Mouse (Mus musculus): ENCODE measurements around the gene Smad6. TPM values are rescaled to one million over a fixed set of nuclear protein-coding genes. Genes with fewer than 3 reads are reported as not detected.

The Smad6 gene
- polyA plus RNA-seq, 1 experiment from 2014 or later, result 2.0 TPM

GRCm38 (mm10) chr9:63915976-63916375, 105.9 kb downstream of the Smad6 start:
- H3K4me1 ChIP-seq (ENCODE audit: control insufficient read depth, insufficient read depth, low read length), result no peaks in the 10 kb centered on the region
- no peaks in the 10 kb centered on the region for H3K36me3 ChIP-seq (ENCODE audit: control insufficient read depth, insufficient read depth, low read length)
- H3K4me2 ChIP-seq (ENCODE audit: low read length), result no peak overlapping the region
- 65% methylated on average over 5 of the region's 5 CpGs for WGBS
- H3K27ac ChIP-seq (replicated peaks; ENCODE audit: low read depth, low read length), result no peak overlapping the region
- no peak overlapping the region for H3K9ac ChIP-seq (replicated peaks; ENCODE audit: low read length)
- DNase-seq (peak; percentile 36), ATAC-seq (ENCODE audit: low FRiP score, low TSS enrichment) (no peak)
- H3K9me3 ChIP-seq (ENCODE audit: control insufficient read depth, low read length), result no peaks in the 10 kb centered on the region
- H3K4me3 ChIP-seq (replicated peaks; ENCODE audit: low read depth, low read length), result no peak overlapping the region
- H3K27me3 ChIP-seq (ENCODE audit: control insufficient read depth, insufficient read depth, low read length), result no peaks in the 10 kb centered on the region

GRCm38 (mm10) chr9:63914944-63915343, 106.9 kb downstream of the Smad6 start:
- no peak overlapping the region for H3K4me2 ChIP-seq (ENCODE audit: low read length)
- no peak for DNase-seq
- H3K4me3 ChIP-seq (replicated peaks; ENCODE audit: low read depth, low read length), result no peak overlapping the region
- no peak overlapping the region for H3K27ac ChIP-seq (replicated peaks; ENCODE audit: low read depth, low read length)
- no peaks in the 10 kb centered on the region for H3K36me3 ChIP-seq (ENCODE audit: control insufficient read depth, insufficient read depth, low read length)
- no peaks in the 10 kb centered on the region for H3K9me3 ChIP-seq (ENCODE audit: control insufficient read depth, low read length)
- no peaks in the 10 kb centered on the region for H3K4me1 ChIP-seq (ENCODE audit: control insufficient read depth, insufficient read depth, low read length)
- no peak overlapping the region for H3K9ac ChIP-seq (replicated peaks; ENCODE audit: low read length)
- no peaks in the 10 kb centered on the region for H3K27me3 ChIP-seq (ENCODE audit: control insufficient read depth, insufficient read depth, low read length)
- ATAC-seq (ENCODE audit: low FRiP score, low TSS enrichment), result no peak
- WGBS, result 91% methylated on average over 5 of the region's 5 CpGs

GRCm38 (mm10) chr9:63912051-63912450, 109.8 kb downstream of the Smad6 start:
- 44% methylated on average over 9 of the region's 9 CpGs for WGBS
- Histone ChIP-seq H3K9me3 (ENCODE audit: control insufficient read depth, low read length) (no peaks in the 10 kb centered on the region), H3K27me3 (ENCODE audit: control insufficient read depth, insufficient read depth, low read length) (no peaks in the 10 kb centered on the region), H3K4me1 (ENCODE audit: control insufficient read depth, insufficient read depth, low read length) (no peaks in the 10 kb centered on the region), H3K36me3 (ENCODE audit: control insufficient read depth, insufficient read depth, low read length) (no peaks in the 10 kb centered on the region), H3K4me3 (replicated peaks; ENCODE audit: low read depth, low read length) (no peak overlapping the region), H3K4me2 (ENCODE audit: low read length) (no peak overlapping the region), H3K27ac (replicated peaks; ENCODE audit: low read depth, low read length) (no peak overlapping the region), H3K9ac (replicated peaks; ENCODE audit: low read length) (no peak overlapping the region)
- ATAC-seq (ENCODE audit: low FRiP score, low TSS enrichment) (no peak), DNase-seq (peak; percentile 73)

- DNase-seq (peak; percentile 81), ATAC-seq (ENCODE audit: low FRiP score, low TSS enrichment) (no peak)
- no peak overlapping the region for H3K4me2 ChIP-seq (ENCODE audit: low read length)
- no peaks in the 10 kb centered on the region for H3K4me1 ChIP-seq (ENCODE audit: control insufficient read depth, insufficient read depth, low read length)
- no peak overlapping the region for H3K9ac ChIP-seq (replicated peaks; ENCODE audit: low read length)
- H3K27ac ChIP-seq (replicated peaks; ENCODE audit: low read depth, low read length), result no peak overlapping the region
- 15% methylated on average over 5 of the region's 5 CpGs for WGBS
- H3K27me3 ChIP-seq (ENCODE audit: control insufficient read depth, insufficient read depth, low read length), result no peaks in the 10 kb centered on the region
- H3K36me3 ChIP-seq (ENCODE audit: control insufficient read depth, insufficient read depth, low read length), result no peaks in the 10 kb centered on the region
- no peaks in the 10 kb centered on the region for H3K9me3 ChIP-seq (ENCODE audit: control insufficient read depth, low read length)
- no peak overlapping the region for H3K4me3 ChIP-seq (replicated peaks; ENCODE audit: low read depth, low read length)
Measured at GRCm38 (mm10) chr9:63909618-63910017, 112.2 kb downstream of the Smad6 start.

- Histone ChIP-seq H3K4me2 (ENCODE audit: low read length) (no peak overlapping the region), H3K4me3 (replicated peaks; ENCODE audit: low read depth, low read length) (no peak overlapping the region), H3K9me3 (ENCODE audit: control insufficient read depth, low read length) (no peaks in the 10 kb centered on the region), H3K27me3 (ENCODE audit: control insufficient read depth, insufficient read depth, low read length) (no peaks in the 10 kb centered on the region), H3K4me1 (ENCODE audit: control insufficient read depth, insufficient read depth, low read length) (no peaks in the 10 kb centered on the region), H3K9ac (replicated peaks; ENCODE audit: low read length) (no peak overlapping the region), H3K27ac (replicated peaks; ENCODE audit: low read depth, low read length) (no peak overlapping the region), H3K36me3 (ENCODE audit: control insufficient read depth, insufficient read depth, low read length) (no peaks in the 10 kb centered on the region)
- ATAC-seq (ENCODE audit: low FRiP score, low TSS enrichment) (no peak), DNase-seq (no peak)
- 84% methylated on average over 2 of the region's 2 CpGs for WGBS
Measured at GRCm38 (mm10) chr9:63904543-63904942, 117.3 kb downstream of the Smad6 start.

Other genes starting within 250 kb of the Smad6 start
- not detected in 2 replicates for gene Lctl, start 95.1 kb upstream of the Smad6 start, polyA plus RNA-seq (2014; fragmentation: Nextera tagmentation; extraction: Ambion mirVana)
- 2.3 and 6.8 TPM in 2 replicates for gene Zwilch, start 151.0 kb upstream of the Smad6 start, polyA plus RNA-seq (2014; fragmentation: Nextera tagmentation; extraction: Ambion mirVana)
- gene Rpl4, start 151.3 kb upstream of the Smad6 start, polyA plus RNA-seq (2014; fragmentation: Nextera tagmentation; extraction: Ambion mirVana), result 640 and 695 TPM in 2 replicates
- gene Snapc5, start 157.2 kb upstream of the Smad6 start, polyA plus RNA-seq (2014; fragmentation: Nextera tagmentation; extraction: Ambion mirVana), result 25.6 and 29.7 TPM in 2 replicates
- 2.9 and 3.0 TPM in 2 replicates for gene Uchl4, start 213.1 kb upstream of the Smad6 start, polyA plus RNA-seq (2014; fragmentation: Nextera tagmentation; extraction: Ambion mirVana)
- gene Map2k1, start 231.6 kb upstream of the Smad6 start, polyA plus RNA-seq (2014; fragmentation: Nextera tagmentation; extraction: Ambion mirVana), result 46.4 and 50.7 TPM in 2 replicates

All from midbrain, embryonic 14.5 days (tissue).